Mouse (Mus musculus): ENCODE data around the gene Fbxo44. TPM values are rescaled to one million over a fixed set of nuclear protein-coding genes. Genes with fewer than 3 reads are reported as not detected.
"Not testable (repeated sequence)": the region's sequence is repeated elsewhere in the genome, so short reads cannot be mapped to it uniquely, and the experiment has no call there.

Gene Fbxo44
- polyA plus RNA-seq, 1 experiment from 2014 or later, result 79.8 TPM

DNA sequence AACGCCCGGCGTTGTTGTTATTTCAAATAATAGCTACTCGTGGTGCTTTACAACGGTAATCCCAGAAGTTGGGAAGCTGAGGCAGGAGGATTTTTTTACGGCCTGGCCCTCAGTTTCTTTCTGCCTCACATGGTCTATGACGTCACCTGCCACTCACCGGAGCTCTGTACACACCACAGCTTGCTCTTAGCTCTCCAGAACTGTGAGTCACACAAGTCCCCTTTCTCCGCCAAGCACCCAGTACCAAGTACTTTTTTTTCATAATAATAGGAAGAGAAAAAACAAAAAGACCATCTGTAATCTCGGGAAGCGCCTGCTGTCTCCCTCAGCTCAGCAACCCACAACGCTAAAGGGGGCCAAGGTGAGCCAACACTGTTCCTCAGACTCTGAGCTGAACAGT, 21.2 kb upstream of the Fbxo44 start:
- H3K4me3 ChIP-seq, result no peak overlapping the region
- ATAC-seq (ENCODE audit: low FRiP score, low read depth), result no peak
- H3K27ac ChIP-seq (replicated peaks), result no peak overlapping the region
- peaks cover 8% of the 10 kb centered on the region for H3K4me1 ChIP-seq
- H3K27me3 ChIP-seq, result peaks cover 55% of the 10 kb centered on the region
- no peak overlapping the region for H3K4me2 ChIP-seq (replicated peaks)
- H3K9me3 ChIP-seq, result no peaks in the 10 kb centered on the region
- no peak overlapping the region for H3K9ac ChIP-seq (replicated peaks)
- no peaks in the 10 kb centered on the region for H3K36me3 ChIP-seq
- WGBS, result 88% methylated on average over 12 of the region's 12 CpGs

DNA sequence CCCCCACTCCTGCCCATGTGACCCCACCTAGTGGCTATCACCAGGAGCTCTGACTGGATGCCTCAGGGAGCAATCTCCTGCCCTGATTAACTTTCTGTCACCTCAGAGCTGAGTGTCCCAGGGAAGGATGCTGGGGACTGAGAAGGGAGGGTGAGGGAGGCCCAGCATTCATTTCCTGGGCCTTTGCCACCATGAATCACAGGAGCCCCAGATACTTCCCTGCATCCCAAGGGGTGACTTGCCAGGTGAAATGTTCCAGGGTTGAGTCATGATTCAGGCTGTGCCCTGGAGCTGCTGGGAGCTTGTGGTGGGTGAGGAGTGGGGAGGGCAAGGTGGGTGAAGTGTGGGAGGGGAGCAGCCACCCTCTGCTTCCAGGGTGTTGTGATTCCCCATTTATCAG, 17.4 kb upstream of the Fbxo44 start:
- Histone ChIP-seq H3K9me3 (no peaks in the 10 kb centered on the region), H3K4me3 (no peak overlapping the region), H3K36me3 (no peaks in the 10 kb centered on the region), H3K4me1 (peaks cover 15% of the 10 kb centered on the region), H3K27ac (replicated peaks) (no peak overlapping the region), H3K9ac (replicated peaks) (no peak overlapping the region), H3K4me2 (replicated peaks) (no peak overlapping the region), H3K27me3 (peaks cover 78% of the 10 kb centered on the region)
- ATAC-seq (ENCODE audit: low FRiP score, low read depth), result no peak

DNA sequence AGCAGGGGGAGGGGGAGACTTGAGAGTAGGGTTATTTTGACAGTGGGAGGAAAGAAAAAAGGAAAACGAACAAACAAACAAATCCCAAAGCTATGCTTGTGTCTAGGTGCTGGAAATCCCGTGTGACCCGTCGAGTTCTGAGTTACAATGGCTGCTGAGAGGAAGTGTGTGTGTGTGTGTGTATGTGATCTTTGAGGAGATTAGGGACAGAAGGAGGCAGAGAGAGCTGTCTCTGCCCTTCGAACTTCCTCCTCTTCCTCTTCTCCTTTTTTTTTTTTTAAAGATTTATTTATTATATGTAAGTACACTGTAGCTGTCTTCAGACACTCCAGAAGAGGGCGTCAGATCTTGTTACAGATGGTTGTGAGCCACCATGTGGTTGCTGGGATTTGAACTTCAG, 16.3 kb upstream of the Fbxo44 start:
- not testable (repeated sequence) for ATAC-seq (ENCODE audit: low FRiP score, low read depth); H3K4me2 ChIP-seq (replicated peaks); H3K9me3 ChIP-seq; H3K27ac ChIP-seq (replicated peaks); H3K9ac ChIP-seq (replicated peaks); H3K4me3 ChIP-seq; H3K36me3 ChIP-seq
- 64% methylated on average over 5 of the region's 6 CpGs for WGBS
- peaks cover 15% of the 10 kb centered on the region for H3K4me1 ChIP-seq
- H3K27me3 ChIP-seq, result peaks cover 85% of the 10 kb centered on the region

DNA sequence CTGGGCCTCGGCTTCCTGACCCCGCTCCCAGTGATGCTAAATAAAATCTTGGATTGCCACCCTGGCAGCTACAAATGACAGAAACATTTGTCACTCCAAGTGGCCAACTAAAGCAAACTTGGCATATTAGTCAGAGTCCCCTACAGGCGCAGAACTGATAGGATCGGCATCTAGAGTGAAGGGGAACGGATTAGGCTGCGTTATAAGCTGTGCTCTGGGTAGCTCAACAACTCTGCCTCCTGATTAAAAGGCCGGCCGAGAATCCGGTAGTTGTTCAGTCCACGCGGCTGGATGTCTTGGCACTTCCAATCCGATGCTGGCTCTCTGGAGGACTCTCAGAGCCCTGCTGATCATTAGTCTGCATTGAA, 14.2 kb upstream of the Fbxo44 start:
- Histone ChIP-seq H3K27me3 (peaks cover 91% of the 10 kb centered on the region), H3K9me3 (no peaks in the 10 kb centered on the region), H3K4me2 (replicated peaks) (peak overlapping the region; percentile 46), H3K4me1 (peaks cover 16% of the 10 kb centered on the region), H3K4me3 (peak overlapping the region; percentile 18), H3K9ac (replicated peaks) (no peak overlapping the region), H3K36me3 (no peaks in the 10 kb centered on the region), H3K27ac (replicated peaks) (peak overlapping the region; percentile 79)
- no peak for ATAC-seq (ENCODE audit: low FRiP score, low read depth)
- WGBS, result 4% methylated on average over 12 of the region's 12 CpGs

DNA sequence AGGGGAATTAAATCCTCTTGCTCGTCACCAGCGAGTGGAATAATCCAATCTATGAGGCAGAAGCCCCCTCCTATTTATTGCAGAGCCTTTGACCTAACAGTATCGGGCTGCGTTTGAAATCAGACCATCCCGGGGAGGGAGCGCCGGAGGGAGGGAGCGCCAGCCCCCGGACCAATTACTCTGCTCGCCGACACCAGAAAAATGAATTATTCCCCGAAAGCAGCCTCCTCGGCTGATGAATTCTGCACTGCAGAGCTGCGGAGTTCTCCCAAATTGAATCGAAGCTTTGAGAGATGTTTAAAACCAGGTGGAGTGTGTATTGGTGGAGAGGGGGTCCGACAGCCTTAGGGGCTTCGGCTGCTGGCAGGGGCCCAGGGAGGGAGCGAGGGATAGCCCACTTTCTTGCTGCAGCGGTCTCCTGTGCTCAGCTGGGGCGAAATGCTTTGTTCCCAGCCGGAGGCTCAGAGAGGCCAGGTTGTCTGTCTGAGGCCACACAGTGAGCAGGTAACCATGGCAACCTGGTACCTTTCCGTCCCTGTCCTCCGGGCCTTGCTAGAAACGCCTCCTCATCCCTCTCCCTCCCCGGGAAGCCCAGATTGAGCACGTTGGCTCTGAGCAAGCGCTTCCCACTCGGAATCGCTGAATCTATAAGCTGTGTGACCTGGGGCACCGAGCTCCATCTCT, 13.7 kb upstream of the Fbxo44 start:
- Histone ChIP-seq H3K9me3 (no peaks in the 10 kb centered on the region), H3K4me1 (peaks cover 18% of the 10 kb centered on the region), H3K36me3 (no peaks in the 10 kb centered on the region), H3K4me2 (replicated peaks) (peak overlapping the region; percentile 46), H3K9ac (replicated peaks) (no peak overlapping the region; the same call in 1 of the 2 replicates), H3K27ac (replicated peaks) (peak overlapping the region; percentile 79), H3K27me3 (peaks cover 89% of the 10 kb centered on the region), H3K4me3 (peak overlapping the region; percentile 18)
- WGBS, result under 1% methylated on average over 30 of the region's 30 CpGs
- peak; percentile 66 for ATAC-seq (ENCODE audit: low FRiP score, low read depth)

DNA sequence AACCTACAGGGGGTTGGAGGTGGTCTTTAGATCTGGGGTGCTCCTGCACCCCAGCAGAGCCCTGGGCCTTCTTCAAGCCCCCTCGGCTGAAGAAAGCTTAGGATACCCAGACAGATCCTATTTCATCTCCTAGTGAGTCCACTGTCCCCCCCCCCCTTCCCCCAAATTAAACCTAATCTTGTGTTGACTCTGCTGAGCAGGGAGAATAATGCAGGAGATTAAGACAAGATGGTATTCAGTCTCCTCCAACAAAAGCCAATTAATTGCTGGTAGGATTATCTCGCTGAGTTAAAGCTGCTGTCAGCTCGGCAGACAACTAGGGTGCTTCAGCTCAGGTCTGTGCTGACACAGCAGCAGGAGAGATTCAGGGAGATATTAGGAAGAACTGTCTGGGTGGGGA, 11.0 kb upstream of the Fbxo44 start:
- WGBS, result 4% methylated on average over 3 of the region's 3 CpGs
- Histone ChIP-seq H3K9me3 (no peaks in the 10 kb centered on the region), H3K27me3 (peaks cover 86% of the 10 kb centered on the region), H3K4me2 (replicated peaks) (no peak overlapping the region), H3K36me3 (no peaks in the 10 kb centered on the region), H3K27ac (replicated peaks) (no peak overlapping the region; the same call in 1 of the 2 replicates), H3K4me3 (no peak overlapping the region), H3K9ac (replicated peaks) (no peak overlapping the region), H3K4me1 (peaks cover 26% of the 10 kb centered on the region)
- ATAC-seq (ENCODE audit: low FRiP score, low read depth), result no peak

DNA sequence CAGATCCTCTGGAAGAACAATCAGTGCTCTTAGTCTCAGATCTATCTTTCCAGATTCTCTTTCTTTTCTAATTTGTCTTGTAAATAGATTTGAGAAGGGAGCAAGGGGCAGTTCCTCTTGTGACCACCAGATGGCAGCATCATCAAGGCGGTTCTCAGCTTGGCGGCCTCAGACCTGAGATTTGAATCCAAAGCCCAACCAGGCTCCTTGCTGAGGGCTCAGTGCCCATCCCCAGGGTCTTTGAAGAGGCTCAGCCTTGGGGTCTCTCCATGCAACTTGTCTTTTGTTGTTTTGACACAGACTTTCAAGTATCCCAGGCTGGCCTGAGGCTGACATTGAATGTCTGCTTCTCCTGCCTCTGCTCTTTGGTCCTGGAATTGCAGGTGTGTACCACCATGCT, 10.6 kb upstream of the Fbxo44 start:
- WGBS, result 0% methylated on average over 2 of the region's 2 CpGs
- Histone ChIP-seq H3K27me3 (peaks cover 86% of the 10 kb centered on the region), H3K4me2 (replicated peaks) (no peak overlapping the region), H3K9me3 (no peaks in the 10 kb centered on the region), H3K4me1 (peaks cover 30% of the 10 kb centered on the region), H3K27ac (replicated peaks) (no peak overlapping the region; the same call in 1 of the 2 replicates), H3K9ac (replicated peaks) (no peak overlapping the region), H3K36me3 (no peaks in the 10 kb centered on the region), H3K4me3 (no peak overlapping the region)
- no peak for ATAC-seq (ENCODE audit: low FRiP score, low read depth)

DNA sequence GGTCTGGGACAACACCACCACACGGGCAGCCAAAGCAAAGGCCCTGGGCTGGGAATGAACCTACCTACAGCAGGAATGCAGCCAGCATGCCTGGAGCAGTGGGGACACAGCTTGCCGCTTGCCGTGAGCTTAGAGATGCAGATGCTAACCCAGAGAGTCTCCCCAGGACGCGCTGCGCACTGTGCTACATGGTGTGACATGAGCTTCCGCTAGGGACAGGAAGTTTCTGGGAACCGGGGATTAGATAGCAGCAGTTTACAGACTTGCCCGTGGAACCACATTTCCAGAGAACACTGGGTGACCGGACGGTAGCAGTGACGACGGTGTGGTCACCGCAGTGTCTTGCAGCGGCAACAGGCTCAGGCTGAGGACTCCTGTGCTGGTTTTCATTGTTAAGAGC, 9.3 kb upstream of the Fbxo44 start:
- no peaks in the 10 kb centered on the region for H3K9me3 ChIP-seq
- H3K4me3 ChIP-seq, result no peak overlapping the region
- no peak overlapping the region for H3K27ac ChIP-seq (replicated peaks)
- no peak for ATAC-seq (ENCODE audit: low FRiP score, low read depth)
- H3K4me1 ChIP-seq, result peaks cover 31% of the 10 kb centered on the region
- 15% methylated on average over 15 of the region's 15 CpGs for WGBS
- no peak overlapping the region for H3K4me2 ChIP-seq (replicated peaks)
- no peak overlapping the region for H3K9ac ChIP-seq (replicated peaks)
- H3K27me3 ChIP-seq, result peaks cover 86% of the 10 kb centered on the region
- H3K36me3 ChIP-seq, result no peaks in the 10 kb centered on the region

DNA sequence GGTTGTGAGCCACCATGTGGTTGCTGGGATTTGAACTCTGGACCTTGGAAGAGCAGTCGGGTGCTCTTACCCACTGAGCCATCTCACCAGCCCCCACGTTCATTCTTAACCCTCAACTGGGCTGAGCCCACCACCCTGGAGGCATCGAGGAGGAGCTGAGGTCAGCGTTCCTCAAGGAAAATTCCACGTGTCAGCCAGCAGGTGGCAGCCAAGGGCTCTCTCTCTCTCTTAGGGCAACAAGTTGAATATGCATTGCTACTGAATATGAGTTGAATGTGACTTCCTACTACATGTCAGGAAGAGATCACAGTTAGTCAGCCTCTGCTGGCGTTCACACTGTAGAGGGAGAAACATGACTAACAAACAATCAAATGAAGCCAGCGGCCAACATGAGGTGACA, 8.0 kb upstream of the Fbxo44 start:
- 27% methylated on average over 7 of the region's 7 CpGs for WGBS
- Histone ChIP-seq H3K9ac (replicated peaks) (no peak overlapping the region), H3K4me1 (peaks cover 31% of the 10 kb centered on the region), H3K27me3 (peaks cover 89% of the 10 kb centered on the region), H3K4me3 (no peak overlapping the region), H3K27ac (replicated peaks) (no peak overlapping the region), H3K4me2 (replicated peaks) (no peak overlapping the region), H3K36me3 (no peaks in the 10 kb centered on the region), H3K9me3 (no peaks in the 10 kb centered on the region)
- ATAC-seq (ENCODE audit: low FRiP score, low read depth), result no peak

DNA sequence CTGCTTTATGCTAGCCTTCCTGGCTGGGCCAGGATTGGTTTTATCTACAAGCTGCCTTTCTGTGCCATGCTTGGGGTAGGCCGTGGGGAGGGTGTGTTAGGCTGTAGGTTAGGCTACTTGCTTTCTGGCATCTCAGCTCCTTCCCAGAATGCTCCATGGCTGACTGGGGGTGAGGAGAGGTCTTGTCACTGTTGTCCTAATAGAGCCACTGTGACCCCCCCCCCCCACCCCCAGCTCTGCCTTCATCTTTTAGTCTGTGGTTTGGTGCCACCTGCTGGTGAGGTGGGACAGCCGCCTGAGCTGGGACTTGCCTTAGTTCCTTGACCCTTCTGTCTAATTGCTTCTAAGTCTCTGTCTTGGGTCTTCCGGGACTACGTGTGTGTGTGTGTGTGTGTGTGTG, 6.7 kb upstream of the Fbxo44 start:
- Histone ChIP-seq H3K4me2 (replicated peaks) (peak overlapping the region; percentile 32), H3K36me3 (no peaks in the 10 kb centered on the region), H3K27me3 (peaks cover 89% of the 10 kb centered on the region), H3K4me1 (peaks cover 31% of the 10 kb centered on the region), H3K27ac (replicated peaks) (no peak overlapping the region), H3K4me3 (peak overlapping the region; percentile 11; the same call in 1 of the 2 replicates), H3K9me3 (no peaks in the 10 kb centered on the region), H3K9ac (replicated peaks) (no peak overlapping the region)
- ATAC-seq (ENCODE audit: low FRiP score, low read depth), result 0 out of 2 replicates have a peak, but pooled peaks have one; percentile 11
- WGBS, result 34% methylated on average over 4 of the region's 4 CpGs

DNA sequence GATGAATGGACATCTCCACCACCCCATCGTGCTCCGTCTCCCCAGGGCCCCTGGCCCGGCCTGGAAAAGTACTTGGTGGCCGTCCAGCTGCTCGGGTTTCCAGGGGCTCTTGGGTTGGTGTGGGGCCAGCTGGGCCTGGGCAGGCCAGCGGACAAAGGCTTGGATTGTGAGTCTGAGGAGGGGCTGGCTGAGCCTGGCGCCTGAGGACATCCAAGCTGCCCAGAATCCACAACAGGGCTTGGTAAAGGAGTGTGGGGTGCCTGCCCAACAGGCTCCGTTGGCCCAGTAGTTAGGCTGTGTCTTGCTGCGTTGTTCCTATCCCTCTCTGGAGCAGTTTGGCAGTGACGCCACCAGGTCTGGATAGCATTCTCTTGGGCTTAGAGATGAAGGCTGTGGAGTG, 6.1 kb upstream of the Fbxo44 start:
- WGBS, result 5% methylated on average over 10 of the region's 10 CpGs
- Histone ChIP-seq H3K27ac (replicated peaks) (no peak overlapping the region), H3K4me1 (peaks cover 31% of the 10 kb centered on the region), H3K27me3 (peaks cover 89% of the 10 kb centered on the region), H3K4me3 (peak overlapping the region; percentile 11; the same call in 1 of the 2 replicates), H3K9me3 (no peaks in the 10 kb centered on the region), H3K9ac (replicated peaks) (no peak overlapping the region; the same call in 1 of the 2 replicates), H3K36me3 (no peaks in the 10 kb centered on the region), H3K4me2 (replicated peaks) (peak overlapping the region; percentile 32)
- ATAC-seq (ENCODE audit: low FRiP score, low read depth), result peak; percentile 5; the same call in 1 of the 2 replicates

DNA sequence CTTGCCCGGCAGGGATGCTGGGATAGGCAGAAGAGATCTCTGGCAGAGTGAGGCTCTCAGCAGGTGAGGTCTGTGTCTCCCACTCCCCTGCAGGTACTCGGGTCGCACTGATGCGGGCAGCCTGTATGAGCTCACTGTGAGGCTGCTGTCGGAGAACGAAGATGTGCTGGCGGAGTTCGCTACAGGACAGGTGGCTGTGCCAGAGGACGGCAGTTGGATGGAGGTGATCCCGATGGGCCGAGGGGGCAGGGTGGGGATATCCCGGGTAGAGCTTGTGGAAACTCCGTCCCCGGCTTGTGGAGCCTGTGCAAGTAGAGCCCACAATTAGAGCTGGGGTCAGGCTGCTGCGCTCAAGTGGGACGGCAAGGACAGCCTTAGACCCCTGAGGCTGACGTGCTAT, 5.3 kb upstream of the Fbxo44 start:
- no peak for ATAC-seq (ENCODE audit: low FRiP score, low read depth)
- 5% methylated on average over 17 of the region's 17 CpGs for WGBS
- no peak overlapping the region for H3K4me2 ChIP-seq (replicated peaks)

DNA sequence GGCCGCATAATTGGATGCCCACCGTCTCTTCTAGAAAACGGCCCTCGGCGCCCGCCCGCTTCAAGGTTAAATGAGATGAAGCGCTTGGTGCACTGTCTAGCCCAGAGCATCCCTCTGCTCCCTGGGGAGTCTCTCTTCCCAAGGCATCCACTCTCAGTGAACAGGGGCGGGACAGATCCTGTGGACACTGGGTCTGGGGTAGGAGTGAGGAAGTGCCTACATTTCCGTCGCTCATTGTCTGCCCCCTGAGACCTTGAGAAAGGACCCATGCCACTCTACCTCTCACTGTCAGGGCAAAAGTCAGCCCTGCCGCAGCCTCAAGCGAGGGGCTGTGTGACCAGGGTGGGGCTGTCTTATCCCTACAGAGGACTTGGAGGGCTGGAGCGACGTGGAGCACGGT, 4.2 kb upstream of the Fbxo44 start:
- Histone ChIP-seq H3K4me1 (peaks cover 39% of the 10 kb centered on the region), H3K9ac (replicated peaks) (0 out of 2 replicates have a peak overlapping the region, but pooled peaks have one; percentile 41), H3K4me3 (peak overlapping the region; percentile 30), H3K4me2 (replicated peaks) (peak overlapping the region; percentile 57), H3K9me3 (no peaks in the 10 kb centered on the region), H3K36me3 (no peaks in the 10 kb centered on the region), H3K27ac (replicated peaks) (no peak overlapping the region), H3K27me3 (peaks cover 85% of the 10 kb centered on the region)
- no peak for ATAC-seq (ENCODE audit: low FRiP score, low read depth)
- WGBS, result 0% methylated on average over 16 of the region's 16 CpGs

More for the DNA sequence above, 5.3 kb upstream of the Fbxo44 start:
- Histone ChIP-seq H3K9ac (replicated peaks) (no peak overlapping the region), H3K4me1 (peaks cover 37% of the 10 kb centered on the region), H3K27ac (replicated peaks) (no peak overlapping the region), H3K4me3 (no peak overlapping the region), H3K27me3 (peaks cover 92% of the 10 kb centered on the region), H3K9me3 (no peaks in the 10 kb centered on the region), H3K36me3 (no peaks in the 10 kb centered on the region)

Measured in midbrain, embryonic 12.5 days (tissue).